Mouse (Mus musculus): ENCODE results near the gene Sv2a. TPM values are rescaled to one million over a fixed set of nuclear protein-coding genes. Genes with fewer than 3 reads are reported as not detected.

Gene Sv2a
- total RNA-seq (2023) = 1 to 10 TPM; 4.0 to 6.6 TPM

DNA sequence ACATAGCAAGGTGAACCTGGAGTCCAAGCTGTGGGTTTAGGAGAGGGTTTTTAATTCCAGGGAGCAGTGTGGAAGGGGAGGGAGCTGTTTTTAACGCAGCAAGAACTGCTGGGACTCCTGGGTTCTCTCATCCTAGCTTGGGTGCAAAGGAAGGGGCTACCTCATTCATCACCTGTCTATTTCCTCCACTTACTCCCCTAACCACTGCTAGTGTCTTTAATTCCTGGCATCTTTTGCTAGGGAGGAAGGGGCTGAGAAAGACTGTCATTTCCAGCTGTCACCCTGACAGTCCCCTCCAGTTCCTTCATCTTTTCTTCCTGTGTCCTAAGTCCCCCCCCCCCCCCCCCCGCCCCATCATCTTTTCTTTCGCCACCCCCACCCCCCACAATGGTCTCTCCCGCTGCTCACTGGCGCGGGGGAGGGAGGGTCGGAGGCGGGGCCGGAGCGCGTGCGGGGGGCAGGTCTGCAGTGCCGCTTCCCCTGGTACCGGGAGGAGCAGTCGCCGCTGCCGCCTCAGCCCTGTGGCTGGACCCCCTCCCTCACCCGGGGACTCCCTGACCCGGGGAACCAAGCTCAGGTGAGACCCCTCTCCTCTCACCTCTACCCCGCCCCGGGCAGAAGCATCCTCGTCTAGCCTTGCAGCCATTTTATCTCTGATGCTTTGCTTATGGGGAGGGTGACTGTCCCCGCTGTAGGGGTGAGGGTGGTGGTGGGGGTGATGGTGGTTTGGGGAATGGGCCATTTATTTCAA, at the start of gene Sv2a:
Gene Sv2a (plus strand): TSS at position 425 of the 751 bp plus-strand sequence.

DNA sequence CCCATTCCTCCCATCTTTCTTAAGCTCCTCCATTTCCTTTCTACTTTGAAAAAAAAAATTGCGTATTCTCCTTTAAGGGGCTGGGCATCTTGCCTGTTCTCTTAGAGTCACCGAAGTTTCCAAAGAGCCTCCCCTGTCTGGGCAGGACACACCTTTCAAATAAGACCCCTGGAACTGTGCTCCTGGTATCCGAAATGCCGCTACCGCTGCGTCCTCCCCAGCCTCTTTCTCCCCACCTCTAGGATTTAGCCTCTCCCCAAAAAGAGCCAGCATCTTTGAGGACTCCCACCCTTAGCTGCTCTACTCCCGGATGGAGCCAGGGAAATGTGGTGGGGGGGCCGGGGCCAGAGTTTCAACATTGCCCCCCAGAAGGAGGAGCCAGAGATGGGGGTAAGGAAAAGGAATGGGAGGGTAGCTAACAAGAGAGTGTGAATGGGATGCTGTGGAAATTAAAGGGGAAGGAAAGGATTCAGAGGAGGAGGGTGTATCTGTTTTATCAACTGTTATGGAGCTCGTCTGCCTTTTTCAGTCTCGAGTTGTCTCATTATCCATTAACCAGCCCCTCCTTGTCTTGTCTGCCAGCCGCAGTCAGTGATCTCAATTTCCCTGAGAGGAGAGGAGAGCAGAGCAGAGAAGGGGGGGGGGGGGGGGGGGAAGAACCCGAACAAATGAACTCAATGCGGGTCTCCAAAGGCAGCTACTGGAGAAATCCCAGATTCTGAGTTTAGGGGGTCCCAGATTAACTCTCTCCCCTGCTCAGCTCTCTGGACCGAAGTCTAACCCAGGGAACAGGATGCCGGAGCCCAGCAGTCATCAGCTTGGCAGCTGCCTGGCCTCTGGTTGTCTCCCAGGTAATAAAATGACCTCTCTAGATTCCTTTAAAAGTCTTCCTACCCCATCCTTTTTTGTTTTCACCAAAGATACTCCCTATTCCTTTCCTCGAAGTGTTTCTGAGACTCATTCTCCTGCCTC, 18.8 kb upstream of the Sv2a start, which contains the start of gene Mtmr11:
Gene Mtmr11 (plus strand): TSS at position 136 of the 972 bp plus-strand sequence.

DNA sequence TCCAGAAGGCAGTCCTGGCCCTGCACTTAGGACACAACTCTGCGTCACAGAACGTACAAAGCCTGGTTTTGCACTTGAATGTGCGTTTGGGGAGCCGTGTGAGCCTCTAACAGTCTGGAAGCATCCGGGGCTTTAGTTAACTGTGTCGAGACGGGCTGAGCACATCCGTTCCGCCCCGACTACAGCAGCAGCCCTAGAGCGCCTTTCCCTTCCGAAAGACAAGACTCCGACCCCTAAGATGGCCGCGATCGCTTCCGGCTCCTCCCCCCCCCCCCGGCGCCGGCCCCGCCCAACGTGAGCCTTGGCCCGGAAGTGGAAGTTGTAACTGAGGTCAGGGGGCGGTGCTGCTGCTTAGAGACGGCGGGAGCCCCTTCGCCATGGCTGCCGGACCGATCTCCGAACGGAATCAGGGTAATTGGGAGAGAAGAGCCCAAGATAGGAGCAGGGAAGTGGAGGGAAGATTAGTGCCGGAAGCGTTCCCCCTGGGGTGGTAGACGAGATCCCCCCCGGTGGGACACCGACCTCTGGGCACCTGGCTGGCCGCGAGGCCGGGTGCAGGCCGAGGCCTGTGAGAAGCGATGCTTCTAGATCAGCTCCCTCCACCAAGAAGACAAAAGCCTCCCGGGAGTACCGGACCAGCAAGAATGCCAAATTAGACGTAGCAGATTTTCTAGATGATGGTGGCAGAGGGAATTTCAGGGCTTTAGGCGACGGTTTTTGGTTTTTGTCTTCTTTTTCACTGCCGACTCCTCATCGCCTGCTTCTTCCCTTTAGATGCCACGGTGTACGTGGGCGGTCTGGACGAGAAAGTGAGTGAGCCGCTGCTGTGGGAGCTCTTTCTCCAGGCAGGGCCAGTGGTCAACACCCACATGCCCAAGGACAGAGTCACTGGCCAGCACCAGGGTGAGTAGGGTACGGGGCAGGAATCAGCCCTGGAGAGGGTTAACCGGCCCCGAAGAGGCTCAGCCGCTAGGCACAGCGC, 8.5 kb upstream of the Sv2a start, which contains the start of gene Sf3b4:
Gene Sf3b4 (plus strand): TSS at position 136 of the 982 bp plus-strand sequence.

DNA sequence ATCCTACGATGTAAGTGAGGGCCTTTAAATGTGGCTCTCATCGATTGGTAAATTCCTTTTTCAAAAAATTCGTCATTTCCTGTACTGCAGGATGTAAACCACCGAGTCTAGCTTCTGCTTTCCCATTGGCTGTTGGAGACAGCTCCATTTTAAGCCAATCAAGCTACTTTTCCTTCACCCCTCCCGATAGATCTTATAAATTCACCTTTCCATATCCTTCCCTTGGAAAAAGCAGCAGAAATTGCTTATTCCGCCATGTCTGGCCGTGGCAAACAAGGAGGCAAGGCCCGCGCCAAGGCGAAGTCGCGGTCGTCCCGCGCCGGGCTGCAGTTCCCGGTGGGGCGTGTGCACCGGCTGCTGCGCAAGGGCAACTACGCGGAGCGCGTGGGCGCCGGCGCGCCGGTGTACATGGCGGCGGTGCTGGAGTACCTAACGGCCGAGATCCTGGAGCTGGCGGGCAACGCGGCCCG, 38.7 kb downstream of the Sv2a start, which contains the start of the genes Bola1 and Hist2h2ab:
Gene Bola1 (minus strand): TSS at position 49 of the 470 bp plus-strand sequence.
Gene Hist2h2ab (plus strand): TSS at position 205 of the 470 bp plus-strand sequence.

DNA sequence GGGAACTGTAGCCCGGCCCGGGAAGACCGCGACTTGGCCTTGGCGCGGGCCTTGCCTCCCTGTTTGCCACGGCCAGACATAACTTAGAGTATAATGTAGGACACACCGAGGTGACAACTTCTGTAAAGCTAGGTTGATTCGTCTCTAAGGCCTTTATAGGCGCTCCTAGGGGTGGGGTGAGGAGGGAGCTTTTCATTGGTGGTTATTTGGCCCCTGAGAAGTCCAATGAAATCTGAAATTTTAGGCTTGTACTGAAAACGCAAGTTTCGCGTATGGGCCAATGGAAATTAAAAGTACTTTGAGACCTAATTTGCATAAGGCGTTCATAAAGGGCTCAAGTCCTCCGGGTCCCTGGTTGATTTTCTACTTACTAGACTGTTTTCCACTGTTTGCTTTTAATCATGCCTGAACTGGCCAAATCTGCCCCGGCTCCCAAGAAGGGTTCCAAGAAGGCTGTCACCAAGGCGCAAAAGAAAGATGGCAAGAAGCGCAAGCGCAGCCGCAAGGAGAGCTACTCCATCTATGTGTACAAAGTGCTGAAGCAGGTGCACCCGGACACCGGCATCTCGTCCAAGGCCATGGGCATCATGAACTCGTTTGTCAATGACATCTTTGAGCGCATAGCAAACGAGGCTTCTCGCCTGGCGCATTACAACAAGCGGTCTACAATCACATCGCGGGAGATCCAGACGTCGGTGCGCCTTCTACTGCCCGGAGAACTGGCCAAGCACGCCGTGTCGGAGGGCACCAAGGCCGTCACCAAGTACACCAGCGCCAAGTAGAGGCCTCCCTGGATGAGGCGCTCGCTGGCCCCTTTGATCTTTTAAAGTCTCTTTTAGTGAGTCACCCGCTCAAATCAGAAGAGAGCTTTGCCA, 40.1 kb downstream of the Sv2a start, which contains the start of the genes Hist2h2ac and Hist2h2be:
Gene Hist2h2ac (minus strand): TSS at position 116 of the 875 bp plus-strand sequence.
Gene Hist2h2be (plus strand): TSS at position 355 of the 875 bp plus-strand sequence.

DNA sequence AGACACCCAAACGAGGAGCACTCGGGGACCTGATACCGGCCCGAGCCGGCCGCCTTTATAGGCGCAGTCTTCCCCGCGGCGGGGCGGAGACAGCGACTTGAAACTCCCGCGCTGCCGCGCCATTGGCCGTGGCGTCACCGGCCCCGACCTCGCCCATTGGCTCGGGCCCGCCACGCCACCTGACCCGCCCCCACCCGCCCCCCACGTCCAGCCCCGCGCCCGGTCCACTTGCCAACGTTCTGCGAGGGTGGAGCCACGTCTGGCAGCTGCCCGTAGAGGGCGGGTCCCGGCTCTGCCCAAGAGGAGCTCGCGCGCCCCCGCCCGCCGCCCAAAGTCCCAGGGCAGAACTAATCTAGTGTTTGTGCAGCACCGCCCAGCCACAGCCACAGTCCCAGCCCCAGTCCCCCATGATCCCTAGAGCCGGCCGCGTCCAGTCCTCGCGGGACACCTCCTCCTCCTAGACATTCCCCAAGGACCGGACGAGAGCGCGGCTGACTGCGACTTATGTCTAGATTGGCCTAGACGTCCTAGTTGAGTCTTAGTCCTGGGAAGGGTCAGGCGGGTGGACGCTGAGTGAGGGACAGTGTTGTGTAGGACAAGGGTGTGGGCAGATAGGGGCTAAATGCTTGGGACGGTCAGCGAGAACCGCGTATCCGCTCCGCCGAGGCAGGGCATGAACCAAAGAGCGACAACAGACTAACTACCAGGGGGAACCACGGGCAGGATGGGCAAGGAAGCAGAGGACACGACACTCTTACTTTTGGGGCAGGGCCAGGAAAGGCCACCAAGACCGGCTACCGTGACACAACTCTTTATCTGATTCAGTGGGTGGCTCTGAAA, 58.2 kb downstream of the Sv2a start, which contains the start of gene Hist2h3c2:
Gene Hist2h3c2 (minus strand): TSS at position 174 of the 840 bp plus-strand sequence.

DNA sequence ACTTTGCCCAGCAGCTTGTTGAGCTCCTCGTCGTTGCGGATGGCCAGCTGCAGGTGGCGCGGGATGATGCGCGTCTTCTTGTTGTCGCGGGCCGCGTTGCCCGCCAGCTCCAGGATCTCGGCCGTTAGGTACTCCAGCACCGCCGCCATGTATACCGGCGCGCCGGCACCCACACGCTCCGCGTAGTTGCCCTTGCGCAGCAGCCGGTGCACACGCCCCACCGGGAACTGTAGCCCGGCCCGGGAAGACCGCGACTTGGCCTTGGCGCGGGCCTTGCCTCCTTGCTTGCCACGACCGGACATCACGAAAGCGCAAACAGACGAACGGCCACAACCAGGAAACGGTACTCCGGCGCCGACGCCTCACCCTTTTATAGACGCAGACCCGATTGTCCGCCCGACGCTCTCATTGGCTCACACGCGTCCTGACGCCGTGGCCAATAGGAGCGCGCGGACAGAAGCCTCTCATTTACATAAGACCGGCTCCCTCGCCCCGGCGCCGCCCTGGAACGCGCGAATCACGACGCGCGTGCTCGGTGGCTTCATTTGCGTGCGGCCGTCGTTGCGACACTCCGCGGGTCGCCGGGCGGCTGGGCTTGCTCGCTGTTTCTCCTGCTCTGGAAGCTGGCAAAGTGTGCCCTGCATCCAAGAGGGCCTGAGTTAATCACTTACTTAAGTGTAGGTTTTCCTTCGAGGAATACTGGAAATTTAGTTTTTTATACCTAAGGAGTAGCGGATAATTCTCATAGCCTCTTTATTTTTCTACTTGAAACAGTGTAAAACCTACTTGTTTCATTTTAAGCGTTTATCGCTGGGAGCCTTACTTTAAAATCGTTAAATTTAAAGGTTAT, 59.2 kb downstream of the Sv2a start, which contains the start of gene Hist2h2aa2:
Gene Hist2h2aa2 (minus strand): TSS at position 328 of the 850 bp plus-strand sequence.

Other genes starting within 250 kb of the Sv2a start
- 10 to 100 TPM; 28.1 to 40.0 TPM for gene Plekho1, start 185.2 kb upstream of the Sv2a start, total RNA-seq (2023)
- 10 to 100 TPM in 1 of 2 experiments, 1 to 10 TPM in 1; 9.4 to 19.2 TPM for gene Vps45, start 122.7 kb upstream of the Sv2a start, total RNA-seq (2023)
- 10 to 100 TPM; 18.1 to 27.4 TPM for gene Otud7b, start 76.6 kb upstream of the Sv2a start, total RNA-seq (2023)
- 1 to 10 TPM; 3.1 to 3.6 TPM for gene Mtmr11, start 19.1 kb upstream of the Sv2a start, total RNA-seq (2023)
- gene Sf3b4, start 8.8 kb upstream of the Sv2a start, total RNA-seq (2023) = 10 to 100 TPM; 80.9 to 82.9 TPM
- 1 to 10 TPM; 7.1 to 8.5 TPM for gene Bola1, start 38.6 kb downstream of the Sv2a start, total RNA-seq (2023)
- 1 to 10 TPM; 3.0 to 5.2 TPM for gene Hist2h2ab, start 38.7 kb downstream of the Sv2a start, total RNA-seq (2023)
- 10 to 100 TPM; 68.9 to 78.6 TPM for gene Hist2h2ac, start 39.7 kb downstream of the Sv2a start, total RNA-seq (2023)
- 1 to 10 TPM; 3.0 to 3.7 TPM for gene Hist2h2be, start 40.0 kb downstream of the Sv2a start, total RNA-seq (2023)
- 10 to 100 TPM in 1 of 2 experiments, 1 to 10 TPM in 1; 4.5 to 37.9 TPM for gene Hist2h3c2, start 58.0 kb downstream of the Sv2a start, total RNA-seq (2023)
- 100 to 1,000 TPM; 364 to 479 TPM for gene Hist2h2aa2, start 59.1 kb downstream of the Sv2a start, total RNA-seq (2023)
- gene Hist2h2aa1, start 64.3 kb downstream of the Sv2a start, total RNA-seq (2023) = 1 to 10 TPM in 1 of 2 experiments, not detected in 1; 5.6 TPM
- not detected for gene Hist2h3c1, start 65.5 kb downstream of the Sv2a start, total RNA-seq (2023)
- gene Hist2h4, start 82.2 kb downstream of the Sv2a start, total RNA-seq (2023) = 10 to 100 TPM; 49.6 to 70.8 TPM
- 100 to 1,000 TPM in 1 of 2 experiments, 10 to 100 TPM in 1; 86.0 to 219 TPM for gene Hist2h3b, start 87.5 kb downstream of the Sv2a start, total RNA-seq (2023)
- gene Hist2h2bb, start 88.6 kb downstream of the Sv2a start, total RNA-seq (2023) = 100 to 1,000 TPM; 184 to 294 TPM
- gene Fcgr1, start 112.8 kb downstream of the Sv2a start, total RNA-seq (2023) = not detected